Mouse (Mus musculus) olfactory bulb, adult 2 months (tissue): ENCODE data around the gene Rlbp1. TPM values are rescaled to one million over a fixed set of nuclear protein-coding genes. Genes with fewer than 3 reads are reported as not detected.

Experiments
- H3K27ac ChIP-seq: fragments of 200-500 bp; 2 replicates; pipeline ENCODE4 v1.5.1; 2012; ENCODE audit warnings: low read depth, low read length; ENCODE audit not compliant: insufficient read depth
- H3K4me1 ChIP-seq: fragments of 200-500 bp; 2 replicates; pipeline ENCODE4 v1.6.1; 2012; ENCODE audit warnings: low read length; ENCODE audit not compliant: control insufficient read depth, insufficient read depth
- H3K4me3 ChIP-seq: fragments of 200-500 bp; 2 replicates; pipeline ENCODE4 v1.5.1; 2012; ENCODE audit warnings: mild to moderate bottlenecking, low read depth, low read length, moderate library complexity; ENCODE audit not compliant: insufficient read depth
- CTCF ChIP-seq: fragments of 200-500 bp; IDR thresholded peaks from 2 replicates; pipeline ENCODE4 v1.5.1; 2012; ENCODE audit warnings: low read depth, mild to moderate bottlenecking, low read length, moderate library complexity; ENCODE audit not compliant: insufficient read depth
- POLR2A ChIP-seq: fragments of 200-500 bp; IDR thresholded peaks from 2 replicates; pipeline ENCODE4 v1.6.1; 2012; ENCODE audit warnings: mild to moderate bottlenecking, low read depth, low read length, moderate library complexity; ENCODE audit not compliant: insufficient read depth
- WGBS: fragments of 180-500 bp; shearing (Covaris S2); methylation state at CpG from one replicate; pipeline ENCODE4 v1.1.7; 2018; 5-methylcytosine and 5-hydroxymethylcytosine counted together
- polyA plus RNA-seq: library from polyadenylated mRNA; stranded (reverse); fragments of >200 nt; gene quantifications from 2 replicates; pipeline ENCODE4 v1.2.4, GENCODE M21; 2012; ENCODE audit warnings: low replicate concordance; ENCODE audit not compliant: missing spikeins, insufficient read depth, insufficient read length

The Rlbp1 gene
- polyA plus RNA-seq, 1 experiment = not detected

GRCm38 (mm10) chr7:79387991-79388390, 1.1 kb upstream of the Rlbp1 start:
- 60% methylated on average over 7 of the region's 7 CpGs for WGBS
- Histone ChIP-seq H3K4me1 (peaks cover 3% of the 10 kb centered on the region), H3K27ac (no peak overlapping the region), H3K4me3 (no peak overlapping the region)
- TF ChIP-seq POLR2A = no peak

GRCm38 (mm10) chr7:79387140-79387539, 292 bp upstream of the Rlbp1 start:
- H3K4me3 ChIP-seq = no peak overlapping the region
- WGBS = 58% methylated on average over 8 of the region's 8 CpGs
- no peak for TF ChIP-seq POLR2A
- no peak for TF ChIP-seq CTCF
- no peak overlapping the region for H3K27ac ChIP-seq
- no peaks in the 10 kb centered on the region for H3K4me1 ChIP-seq

GRCm38 (mm10) chr7:79376516-79377275, 10.2 kb downstream of the Rlbp1 start:
- WGBS = 94% methylated on average over 10 of the region's 10 CpGs
- Histone ChIP-seq H3K4me1 (peaks cover 8% of the 10 kb centered on the region; the same call in 1 of the 2 replicates), H3K4me3 (no peak overlapping the region), H3K27ac (no peak overlapping the region)
- TF ChIP-seq POLR2A (no peak), CTCF (no peak)

GRCm38 (mm10) chr7:79375594-79375993, 11.3 kb downstream of the Rlbp1 start:
- no peak overlapping the region for H3K27ac ChIP-seq
- no peak overlapping the region for H3K4me3 ChIP-seq
- H3K4me1 ChIP-seq = peaks cover 8% of the 10 kb centered on the region; the same call in 1 of the 2 replicates
- 70% methylated on average over 5 of the region's 5 CpGs for WGBS
- TF ChIP-seq CTCF = no peak
- no peak for TF ChIP-seq POLR2A

- Histone ChIP-seq H3K27ac (no peak overlapping the region), H3K4me1 (peaks cover 5% of the 10 kb centered on the region; the same call in 1 of the 2 replicates), H3K4me3 (no peak overlapping the region)
- no peak for TF ChIP-seq CTCF
- TF ChIP-seq POLR2A = no peak
Measured at GRCm38 (mm10) chr7:79374017-79374416, 12.8 kb downstream of the Rlbp1 start.

GRCm38 (mm10) chr7:79371321-79371879, 15.4 kb downstream of the Rlbp1 start:
- Histone ChIP-seq H3K4me3 (no peak overlapping the region), H3K27ac (no peak overlapping the region), H3K4me1 (peaks cover 5% of the 10 kb centered on the region; the same call in 1 of the 2 replicates)
- TF ChIP-seq POLR2A = no peak
- TF ChIP-seq CTCF = peak; percentile 81; the same call in 1 of the 2 replicates
- WGBS = 44% methylated on average over 10 of the region's 10 CpGs

- Histone ChIP-seq H3K4me1 (peaks cover 4% of the 10 kb centered on the region; the same call in 1 of the 2 replicates), H3K27ac (no peak overlapping the region), H3K4me3 (no peak overlapping the region)
- 53% methylated on average over 4 of the region's 4 CpGs for WGBS
- no peak for TF ChIP-seq POLR2A
- TF ChIP-seq CTCF = no peak
Measured at GRCm38 (mm10) chr7:79369416-79369815, 17.4 kb downstream of the Rlbp1 start.

- Histone ChIP-seq H3K4me3 (no peak overlapping the region), H3K27ac (no peak overlapping the region), H3K4me1 (peaks cover 4% of the 10 kb centered on the region; the same call in 1 of the 2 replicates)
- 81% methylated on average over 5 of the region's 5 CpGs for WGBS
- TF ChIP-seq CTCF (no peak), POLR2A (no peak)
Measured at GRCm38 (mm10) chr7:79368664-79369063, 18.2 kb downstream of the Rlbp1 start.

- H3K27ac ChIP-seq = peak overlapping the region; percentile 27; the same call in 1 of the 2 replicates
Measured at GRCm38 (mm10) chr7:79363370-79364043, 23.3 kb downstream of the Rlbp1 start.

More at GRCm38 (mm10) chr7:79363370-79364043, 23.3 kb downstream of the Rlbp1 start:
- H3K4me1 ChIP-seq = peaks cover 42% of the 10 kb centered on the region
- H3K4me3 ChIP-seq = no peak overlapping the region
- TF ChIP-seq POLR2A (no peak), CTCF (no peak)
- 42% methylated on average over 8 of the region's 8 CpGs for WGBS
